ENCODE assay signal across 8 mouse cellular contexts in the genomic region with DNA sequence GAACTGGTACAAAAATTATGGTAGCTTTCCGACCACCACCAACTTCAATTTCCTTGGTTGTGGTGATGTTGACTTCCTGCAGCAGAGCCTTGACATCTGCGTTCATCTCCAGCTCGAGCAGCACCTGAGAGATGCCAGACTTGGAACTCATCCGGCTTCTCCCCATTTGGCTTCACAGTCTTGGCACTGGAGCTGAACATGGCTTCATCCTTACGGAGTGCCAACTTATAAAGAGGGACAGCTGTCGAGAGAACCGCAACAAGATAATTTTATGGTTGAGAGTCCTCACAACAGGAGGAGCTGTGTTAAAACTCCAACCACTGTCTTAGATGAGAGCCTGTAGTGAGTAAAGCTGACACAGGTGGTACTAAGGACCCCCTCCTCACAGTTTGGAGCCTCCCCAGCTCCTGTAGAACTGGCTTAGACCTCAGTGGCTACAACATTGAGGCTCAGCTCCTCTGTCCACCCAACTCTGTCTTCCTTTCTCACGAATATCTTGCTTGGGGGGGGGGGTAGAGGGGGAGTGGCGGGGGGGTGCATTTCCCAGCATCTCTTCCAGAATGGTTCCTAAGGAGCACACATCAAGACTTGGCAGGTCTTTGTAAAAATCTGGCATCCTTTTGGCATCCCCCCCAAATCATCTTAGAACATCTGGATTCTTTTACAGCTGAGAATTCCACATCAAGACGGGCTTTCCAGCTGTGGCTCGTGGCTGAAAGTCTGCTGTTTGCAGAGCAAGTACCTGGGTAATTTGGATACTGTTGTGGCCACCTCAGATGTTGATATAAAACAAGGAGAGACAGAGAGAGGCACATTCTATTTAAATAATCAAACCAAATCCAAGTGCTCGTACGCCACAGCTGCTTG. TPM values are rescaled to one million over a fixed set of nuclear protein-coding genes. Genes with fewer than 3 reads are reported as not detected.
A peak's percentile ranks its signal among the peaks of the same experiment; 100 is the strongest.
DNase-seq lines count a peak whose midpoint lies in the region; ATAC-seq and TF ChIP-seq lines count a peak whose summit lies in the region.
"Not testable (repeated sequence)": the region's sequence is repeated elsewhere in the genome, so short reads cannot be mapped to it uniquely, and the experiment has no call there.

No protein-coding gene starts in this region.

- not testable (repeated sequence) for H3K9me3 ChIP-seq in hindbrain, embryonic 12.5 days (replicated peaks); liver, postnatal 0 days (ENCODE audit: low read length); neural tube, embryonic 13.5 days

- WGBS in hindbrain, embryonic 12.5 days = 80% methylated on average over 10 of the region's 13 CpGs
- 71% methylated on average over 9 of the region's 13 CpGs for WGBS in liver, postnatal 0 days (ENCODE audit: insufficient replicate concordance)
- WGBS in neural tube, embryonic 13.5 days = 84% methylated on average over 11 of the region's 13 CpGs

- H3K4me3 ChIP-seq in hindbrain, embryonic 12.5 days; liver, postnatal 0 days (ENCODE audit: low read depth, low read length); neural tube, embryonic 13.5 days: not testable (repeated sequence)

- not testable (repeated sequence) for H3K4me1 ChIP-seq in hindbrain, embryonic 12.5 days; liver, postnatal 0 days (ENCODE audit: insufficient read depth); neural tube, embryonic 13.5 days (replicated peaks)

- not testable (repeated sequence) for H3K27me3 ChIP-seq in hindbrain, embryonic 12.5 days; liver, postnatal 0 days (ENCODE audit: insufficient read depth, low read length); neural tube, embryonic 13.5 days

- H3K4me2 ChIP-seq in hindbrain, embryonic 12.5 days (replicated peaks); liver, postnatal 0 days (ENCODE audit: low read depth, low read length); neural tube, embryonic 13.5 days: not testable (repeated sequence)

- not testable (repeated sequence) for TF ChIP-seq EP300 in liver, postnatal 0 days (IDR thresholded peaks at IDR 0.05; ENCODE audit: low read depth)

- not testable (repeated sequence) for H3K36me3 ChIP-seq in hindbrain, embryonic 12.5 days; liver, postnatal 0 days (replicated peaks; ENCODE audit: insufficient read depth, low read length); neural tube, embryonic 13.5 days

- intact Hi-C loops in gastrocnemius, postnatal 14 days (cut with DNase I; ENCODE audit: low total_unique reads) = not testable (repeated sequence)

- H3K9ac ChIP-seq in hindbrain, embryonic 12.5 days; liver, postnatal 0 days (replicated peaks); neural tube, embryonic 13.5 days: not testable (repeated sequence)

- H3K27ac ChIP-seq in hindbrain, embryonic 12.5 days; liver, postnatal 0 days (ENCODE audit: low read depth); neural tube, embryonic 13.5 days (replicated peaks): not testable (repeated sequence)

- ATAC-seq in hindbrain, embryonic 12.5 days (ENCODE audit: low FRiP score) = peak; percentile 73
- ATAC-seq in liver, postnatal 0 days = peak; percentile 35; the same call in 1 of the 2 replicates
- peak; percentile 75 for ATAC-seq in neural tube, embryonic 13.5 days (ENCODE audit: low read depth)

- TF ChIP-seq CTCF in liver, postnatal 0 days (IDR thresholded peaks at IDR 0.05; ENCODE audit: low read depth) = not testable (repeated sequence)

- peak; percentile 23 for DNase-seq in ZHBTc4 (ENCODE audit: low read depth, low spot score)
- peak; percentile 10 for DNase-seq in embryo, embryonic 11 days
- DNase-seq in gastrocnemius, postnatal 14 days = peak; percentile 70
- peak; percentile 66 to 74 for DNase-seq in layer of hippocampus, adult 8-10 months (ENCODE audit: low spot score in 2 of 2)
- peak; percentile 0 for DNase-seq in liver, postnatal 0 days
- peak; percentile 47 to 51 for DNase-seq in thymus, adult 18-20 months

RNA-seq across cellular contexts. Expression of gene Gm21119, which starts 17.6 kb away (rescaled TPM):
- total RNA-seq in gastrocnemius, postnatal 14 days (2021) = under 1 TPM; 0.16 to 0.33 TPM
- 0.13 TPM in 1 of 2 replicates, not detected in the other for polyA plus RNA-seq in hindbrain, embryonic 12.5 days (2016; fragmentation: Nextera tagmentation; extraction: Ambion mirVana)
- total RNA-seq in layer of hippocampus, adult 8-10 months (2022) = 1 to 10 TPM in 3 of 4 experiments, under 1 TPM in 1; 1.00 to 2.2 (median 1.8) TPM
- polyA plus RNA-seq in liver, postnatal 0 days (2015; fragmentation: Nextera tagmentation; extraction: Ambion mirVana) = not detected in 2 replicates
- 0.15 and 0.21 TPM in 2 replicates for polyA plus RNA-seq in neural tube, embryonic 13.5 days (2015; fragmentation: Nextera tagmentation; extraction: Ambion mirVana)

Comparison
In these comparisons a context has a peak if more than half of its experiments do, and no peak if none do; other contexts are left out.
1. DNase-seq: peak in every context shown above with its lines; median percentile 70 in gastrocnemius, postnatal 14 days; 70 in layer of hippocampus, adult 8-10 months; 49 in thymus, adult 18-20 months; 23 in ZHBTc4; 10 in embryo, embryonic 11 days; 0 in liver, postnatal 0 days.